Mouse (Mus musculus) ES-E14 (cell line): ENCODE results near the gene Slc22a4.

Source experiments
- CHD2 ChIP-seq: IDR thresholded peaks from 2 replicates; pipeline ENCODE4 v1.6.1; 2014; ENCODE audit warnings: mild to moderate bottlenecking, low read depth, low read length, inconsistent platforms
- HCFC1 ChIP-seq: IDR thresholded peaks from 2 replicates; pipeline ENCODE4 v1.6.1; 2012; ENCODE audit warnings: low read length, inconsistent platforms, borderline replicate concordance; ENCODE audit not compliant: insufficient read depth
- MAFK ChIP-seq: IDR thresholded peaks from 2 replicates; pipeline ENCODE4 v1.6.1; 2014; ENCODE audit warnings: mild to moderate bottlenecking, low read depth, low read length, inconsistent platforms; ENCODE audit not compliant: insufficient read depth
- ZC3H11A ChIP-seq: IDR thresholded peaks from 2 replicates; pipeline ENCODE4 v1.6.1; 2012; ENCODE audit warnings: low read depth, mild to moderate bottlenecking, inconsistent platforms, low read length, borderline replicate concordance

DNA sequence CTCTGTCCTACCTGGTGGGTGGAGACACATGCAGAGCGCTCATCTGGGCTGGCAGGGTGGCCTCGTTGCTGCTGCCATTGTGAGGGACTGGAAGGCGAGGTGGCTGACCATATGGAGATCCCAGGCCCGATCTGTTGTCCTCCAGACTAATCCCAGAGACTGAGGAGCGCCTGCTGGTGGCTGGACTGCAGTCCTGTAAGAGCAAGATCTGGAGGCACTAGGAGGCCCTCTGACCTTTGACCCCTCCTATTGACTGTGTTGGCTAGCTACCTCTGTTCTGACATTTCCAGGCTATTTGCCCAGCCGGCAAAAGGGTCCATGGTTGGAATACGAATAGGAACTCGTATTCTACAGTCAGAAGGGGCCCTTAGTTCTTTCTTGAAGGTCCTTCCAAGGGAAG, 28.2 kb upstream of the Slc22a4 start:
- TF ChIP-seq HCFC1 = no peak
- TF ChIP-seq MAFK = no peak
- no peak for TF ChIP-seq ZC3H11A
- TF ChIP-seq CHD2 = no peak
